Mouse (Mus musculus) megakaryocyte-erythroid progenitor cell, adult 5-6 weeks (primary cell): Measurements from ENCODE around the gene Vmn2r9. TPM values are rescaled to one million over a fixed set of nuclear protein-coding genes. Genes with fewer than 3 reads are reported as not detected.
A peak's percentile ranks its signal among the peaks of the same experiment; 100 is the strongest.
"Not testable (repeated sequence)": the region's sequence is repeated elsewhere in the genome, so short reads cannot be mapped to it uniquely, and the experiment has no call there.

Source experiments
- ATAC-seq: replicated peaks from 2 replicates; pipeline ENCODE4 v1.8.0; 2016; ENCODE audit warnings: mild to moderate bottlenecking, inconsistent platforms; ENCODE audit not compliant: severe bottlenecking, poor library complexity, low FRiP score, low TSS enrichment
- total RNA-seq, 2 experiments: library from RNA; stranded (forward) in 1 of 2; stranded (reverse) in 1 of 2; fragments of 200-1000, 215-1000 nt in 1 of 2; fragments of >200 nt in 1 of 2; fragmentation: Nextera tagmentation in 1 of 2; gene quantifications; 2 replicates each; pipeline ENCODE4 v1.2.3; 2014 to 2017

Vmn2r9 gene
- total RNA-seq (2014; fragmentation: Nextera tagmentation) (not detected in 2 replicates), total RNA-seq (2017) (not detected in 2 replicates)

DNA sequence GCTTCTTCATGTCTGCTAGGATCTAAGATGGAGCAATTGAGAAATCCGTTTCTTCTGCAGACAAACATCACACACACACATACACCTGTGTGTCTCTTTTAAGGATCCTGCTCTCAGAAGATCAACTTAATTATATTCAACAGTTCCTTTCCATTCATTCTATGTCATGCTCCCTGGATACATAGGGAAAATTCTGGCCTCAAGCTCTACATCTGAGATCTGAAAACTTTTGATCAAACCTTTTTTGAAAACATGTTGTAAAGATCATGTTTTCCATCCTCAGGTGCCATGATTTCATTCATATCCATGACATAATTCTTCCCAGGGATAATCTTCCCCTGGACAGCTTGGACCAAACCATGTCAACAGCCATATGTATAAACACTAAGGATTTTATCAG lies at the start of gene Vmn2r9:
Vmn2r9 (minus strand) TSS at position 101 of the 400 bp plus-strand sequence.
- ATAC-seq = not testable (repeated sequence)

DNA sequence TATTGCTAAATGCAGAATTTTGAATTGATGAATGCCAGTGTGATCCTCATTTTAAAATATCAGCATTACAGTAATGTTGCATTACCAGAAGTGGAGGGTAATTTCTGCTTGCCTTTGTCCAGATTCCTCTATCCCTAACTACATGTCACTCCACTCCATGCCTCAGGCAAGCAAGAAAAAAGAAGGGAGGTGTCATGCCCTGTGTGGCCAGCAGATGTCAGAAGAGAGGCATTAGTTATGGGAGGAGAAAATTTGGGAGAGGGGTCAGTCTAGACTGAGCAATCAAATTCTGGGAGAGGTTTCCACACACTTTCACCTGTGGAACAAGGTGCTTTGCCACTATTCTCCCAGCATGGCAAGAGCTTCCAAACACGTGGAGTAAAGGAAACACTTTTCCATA lies 14.3 kb upstream of the Vmn2r9 start:
- peak; percentile 87 for ATAC-seq

DNA sequence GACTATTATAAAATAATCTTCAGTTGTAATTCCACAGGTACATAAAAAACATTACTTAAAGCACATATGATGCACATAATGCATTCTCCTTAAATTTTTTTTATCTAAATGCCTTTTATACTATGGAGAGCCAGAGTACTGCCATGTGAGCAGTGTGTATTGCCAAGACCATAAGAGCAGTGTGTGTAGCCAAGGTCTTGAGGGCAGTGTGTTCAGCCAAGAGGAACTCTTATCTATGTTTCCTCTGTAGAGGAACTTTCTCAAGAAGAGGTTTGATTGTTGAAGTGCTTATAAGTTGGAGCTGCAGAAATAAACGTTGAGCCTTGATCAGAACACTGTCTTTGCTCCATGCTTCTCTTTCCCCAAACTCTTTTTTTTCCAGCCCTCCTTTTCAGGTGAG lies 2.9 kb downstream of the Vmn2r9 start:
- no peak for ATAC-seq

DNA sequence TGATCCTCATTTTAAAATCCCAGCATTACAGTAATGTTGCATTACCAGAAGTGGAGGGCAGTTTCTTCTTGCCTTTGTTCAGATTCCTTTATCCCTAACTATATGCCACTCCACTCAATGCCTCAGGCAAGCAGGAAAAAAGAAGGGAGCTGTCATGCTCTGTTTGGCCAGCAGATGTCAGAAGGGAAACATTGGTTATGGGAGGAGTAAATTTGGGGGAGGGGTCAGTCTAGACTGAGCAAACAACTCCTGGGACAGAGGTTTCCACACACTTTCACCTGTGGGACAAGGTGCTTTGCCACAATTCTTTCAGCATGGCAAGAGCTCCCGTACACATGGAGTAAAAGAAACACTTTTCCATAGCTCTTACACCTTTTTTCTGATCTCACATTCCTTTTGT lies 16.2 kb downstream of the Vmn2r9 start:
- ATAC-seq = 0 out of 2 replicates have a peak, but pooled peaks have one; percentile 63

DNA sequence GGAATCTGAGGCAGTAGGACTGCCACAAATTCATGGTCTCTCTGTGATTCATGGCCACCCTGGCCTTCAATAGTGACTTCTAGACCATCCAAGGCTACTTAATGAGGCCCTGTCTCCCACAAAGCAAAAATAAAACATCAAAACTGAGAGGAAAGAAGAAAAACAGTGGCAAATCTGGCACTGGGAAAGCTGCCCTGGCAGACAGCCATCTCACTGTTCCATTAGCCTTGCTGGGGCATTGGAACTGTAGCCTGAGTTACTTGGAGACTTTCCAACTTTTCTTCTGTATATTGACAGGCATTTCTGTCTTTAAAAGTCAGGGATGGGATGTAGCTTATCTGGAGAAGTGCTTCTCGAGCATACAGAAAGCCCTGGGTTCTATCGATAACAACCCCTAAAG lies 29.1 kb downstream of the Vmn2r9 start:
- ATAC-seq = no peak

DNA sequence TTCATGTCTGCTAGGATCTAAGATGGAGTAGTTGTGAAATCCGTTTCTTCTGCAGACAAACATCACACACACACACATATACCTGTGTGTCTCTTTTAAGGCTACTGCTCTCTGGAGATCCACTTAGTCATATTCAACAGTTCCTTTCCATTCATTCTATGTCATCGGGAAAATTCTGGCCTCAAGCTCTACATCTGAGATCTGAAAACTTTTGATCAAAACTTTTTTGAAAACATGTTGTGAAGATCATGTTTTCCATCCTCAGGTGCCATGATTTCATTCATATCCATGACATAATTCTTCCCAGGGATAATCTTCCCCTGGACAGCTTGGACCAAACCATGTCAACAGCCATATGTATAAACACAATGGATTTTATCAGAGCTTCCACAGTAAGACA lies 43.7 kb downstream of the Vmn2r9 start, which contains the start of gene Vmn2r8:
Vmn2r8 (minus strand) TSS at position 101 of the 400 bp plus-strand sequence.
- not testable (repeated sequence) for ATAC-seq

DNA sequence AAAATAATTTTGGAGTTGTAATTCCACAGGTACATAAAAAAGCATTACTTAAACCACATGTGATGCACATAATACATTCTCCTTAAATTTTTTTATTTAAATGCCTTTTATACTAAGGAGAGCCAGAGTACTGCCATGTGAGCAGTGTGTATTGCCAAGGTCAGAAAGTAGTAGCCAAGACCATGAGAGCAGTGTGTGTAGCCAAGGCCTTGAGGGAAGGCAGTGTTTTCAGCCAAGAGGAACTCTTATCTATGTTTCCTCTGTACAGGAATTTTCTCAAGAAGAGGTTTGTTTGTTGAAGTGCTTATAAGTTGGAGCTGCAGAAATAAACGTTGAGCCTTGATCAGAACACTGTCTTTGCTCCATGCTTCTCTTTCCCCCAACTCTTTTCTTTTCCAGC lies 48.8 kb downstream of the Vmn2r9 start:
- no peak for ATAC-seq

DNA sequence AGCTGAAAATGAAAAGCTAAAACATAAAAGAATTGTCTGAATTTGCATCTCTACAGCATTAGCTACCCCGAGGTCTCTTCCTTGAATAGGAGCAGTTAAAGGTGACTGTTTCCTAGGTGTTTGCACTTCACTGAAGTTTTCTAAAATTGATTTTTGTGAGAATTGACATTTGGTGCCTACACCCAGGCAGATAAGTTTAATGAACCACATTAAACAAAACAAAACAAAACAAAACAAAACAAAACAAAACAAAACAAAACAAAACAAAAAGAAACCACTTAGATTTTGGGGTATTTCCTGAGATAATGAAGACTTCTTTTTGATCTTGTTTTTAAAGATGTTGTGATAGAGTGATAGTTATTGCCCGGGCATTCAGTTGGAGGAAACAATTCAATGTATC lies 57.1 kb downstream of the Vmn2r9 start, which contains the start of gene Tmed11:
Tmed11 (minus strand) TSS at position 101 of the 400 bp plus-strand sequence.
- ATAC-seq = not testable (repeated sequence)

DNA sequence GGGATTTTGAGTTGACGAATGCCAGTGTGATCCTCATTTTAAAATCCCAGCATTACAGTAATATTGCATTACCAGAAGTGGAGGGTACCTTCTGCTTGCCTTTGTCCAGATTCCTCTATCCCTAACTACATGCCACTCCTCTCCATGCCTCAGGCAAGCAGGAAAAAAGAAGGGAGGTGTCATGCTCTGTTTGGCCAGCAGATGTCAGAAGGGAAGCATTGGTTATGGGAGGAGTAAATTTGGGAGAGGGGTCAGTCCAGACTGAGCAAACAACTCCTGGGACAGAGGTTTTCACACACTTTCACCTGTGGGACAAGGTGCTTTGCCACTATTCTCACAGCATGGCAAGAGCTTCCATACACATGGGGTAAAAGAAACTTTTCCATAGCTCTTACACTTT lies 62.0 kb downstream of the Vmn2r9 start:
- not testable (repeated sequence) for ATAC-seq

Other genes with a start within 250 kb of the Vmn2r9 start
- 66.2 and 88.6 TPM in 2 replicates for gene Gak, start 222.8 kb downstream of the Vmn2r9 start, total RNA-seq (2014; fragmentation: Nextera tagmentation)
- gene Gak, start 222.8 kb downstream of the Vmn2r9 start, total RNA-seq (2017) = 101 and 104 TPM in 2 replicates
- 20.5 and 21.9 TPM in 2 replicates for gene Tmem175, start 222.8 kb downstream of the Vmn2r9 start, total RNA-seq (2014; fragmentation: Nextera tagmentation)
- gene Tmem175, start 222.8 kb downstream of the Vmn2r9 start, total RNA-seq (2017) = 6.5 and 12.3 TPM in 2 replicates
- gene Idua, start 192.3 kb downstream of the Vmn2r9 start, total RNA-seq (2014; fragmentation: Nextera tagmentation) = 19.9 and 20.7 TPM in 2 replicates
- gene Idua, start 192.3 kb downstream of the Vmn2r9 start, total RNA-seq (2017) = 2.8 and 7.8 TPM in 2 replicates
- gene Dgkq, start 182.9 kb downstream of the Vmn2r9 start, total RNA-seq (2014; fragmentation: Nextera tagmentation) = 16.3 and 24.7 TPM in 2 replicates
- 10.5 and 13.0 TPM in 2 replicates for gene Dgkq, start 182.9 kb downstream of the Vmn2r9 start, total RNA-seq (2017)
- gene Slc26a1, start 177.0 kb downstream of the Vmn2r9 start, total RNA-seq (2014; fragmentation: Nextera tagmentation) = 22.9 and 25.8 TPM in 2 replicates
- gene Slc26a1, start 177.0 kb downstream of the Vmn2r9 start, total RNA-seq (2017) = 10.7 and 12.3 TPM in 2 replicates
- 16.8 and 29.8 TPM in 2 replicates for gene Fgfrl1, start 160.2 kb downstream of the Vmn2r9 start, total RNA-seq (2014; fragmentation: Nextera tagmentation)
- 7.5 and 8.4 TPM in 2 replicates for gene Fgfrl1, start 160.2 kb downstream of the Vmn2r9 start, total RNA-seq (2017)
- not detected in 2 replicates for gene Rnf212, start 77.6 kb downstream of the Vmn2r9 start, total RNA-seq (2014; fragmentation: Nextera tagmentation)
- not detected in 2 replicates for gene Rnf212, start 77.6 kb downstream of the Vmn2r9 start, total RNA-seq (2017)
- gene Tmed11, start 57.2 kb downstream of the Vmn2r9 start, total RNA-seq (2014; fragmentation: Nextera tagmentation) = not detected in 2 replicates
- not detected in 2 replicates for gene Tmed11, start 57.2 kb downstream of the Vmn2r9 start, total RNA-seq (2017)
- not detected in 2 replicates for gene Vmn2r8, start 43.8 kb downstream of the Vmn2r9 start, total RNA-seq (2014; fragmentation: Nextera tagmentation)
- not detected in 2 replicates for gene Vmn2r8, start 43.8 kb downstream of the Vmn2r9 start, total RNA-seq (2017)
- not detected in 2 replicates for gene Vmn2r10, start 153.9 kb upstream of the Vmn2r9 start, total RNA-seq (2014; fragmentation: Nextera tagmentation)
- gene Vmn2r10, start 153.9 kb upstream of the Vmn2r9 start, total RNA-seq (2017) = not detected in 2 replicates
- gene Vmn2r11, start 207.0 kb upstream of the Vmn2r9 start, total RNA-seq (2014; fragmentation: Nextera tagmentation) = not detected in 2 replicates
- not detected in 2 replicates for gene Vmn2r11, start 207.0 kb upstream of the Vmn2r9 start, total RNA-seq (2017)
- gene Vmn2r12, start 245.3 kb upstream of the Vmn2r9 start, total RNA-seq (2014; fragmentation: Nextera tagmentation) = not detected in 2 replicates
- not detected in 2 replicates for gene Vmn2r12, start 245.3 kb upstream of the Vmn2r9 start, total RNA-seq (2017)